Mouse (Mus musculus): ENCODE measurements around the gene Adam15.

The Adam15 gene

GRCm38 (mm10) chr3:89298908-89299307, 50.9 kb downstream of the Adam15 start:
- no peak for DNase-seq (ENCODE audit: low read depth, low spot score)

GRCm38 (mm10) chr3:89296761-89297396, 52.9 kb downstream of the Adam15 start:
- no peak for DNase-seq (ENCODE audit: low read depth, low spot score)

GRCm38 (mm10) chr3:89295685-89296230, 54.0 kb downstream of the Adam15 start:
- DNase-seq (ENCODE audit: low read depth, low spot score) = no peak

- no peak for DNase-seq (ENCODE audit: low read depth, low spot score)
Observed at GRCm38 (mm10) chr3:89294195-89294594, 55.6 kb downstream of the Adam15 start.

GRCm38 (mm10) chr3:89293247-89293918, 56.4 kb downstream of the Adam15 start:
- DNase-seq (ENCODE audit: low read depth, low spot score) = no peak

- DNase-seq (ENCODE audit: low read depth, low spot score) = no peak
Observed at GRCm38 (mm10) chr3:89292303-89292702, 57.5 kb downstream of the Adam15 start.

GRCm38 (mm10) chr3:89291874-89292273, 57.9 kb downstream of the Adam15 start:
- DNase-seq (ENCODE audit: low read depth, low spot score) = no peak
